Mouse (Mus musculus) heart, postnatal 0 days (tissue): ENCODE results near the gene Cst6.

Experiments
- CTCF ChIP-seq: IDR thresholded peaks from 2 replicates; pipeline ENCODE4 v1.5.1; 2016; ENCODE audit warnings: antibody characterized with exemption, control low read depth, low read depth
- EP300 ChIP-seq: IDR thresholded peaks from 2 replicates; pipeline ENCODE4 v1.6.1; 2016; ENCODE audit warnings: antibody characterized with exemption, low read depth

GRCm38 (mm10) chr19:5323801-5324200, 25.6 kb downstream of the Cst6 start:
- no peak for TF ChIP-seq EP300
- no peak for TF ChIP-seq CTCF
